Mouse (Mus musculus) cerebellum, adult 2 months (tissue): ENCODE measurements around the gene Kalrn. TPM values are rescaled to one million over a fixed set of nuclear protein-coding genes. Genes with fewer than 3 reads are reported as not detected.
A peak's percentile ranks its signal among the peaks of the same experiment; 100 is the strongest.

ENCODE experiments used
- DNase-seq, 2 experiments: peaks; one replicate each; pipeline ENCODE4 v3.0.0; 2021
- H3K27ac ChIP-seq: fragments of 200-500 bp; 2 replicates; pipeline ENCODE4 v1.5.1; 2012; ENCODE audit warnings: low read length, control low read depth, inconsistent platforms; ENCODE audit not compliant: insufficient read depth
- H3K27me3 ChIP-seq: fragments of 200-500 bp; 2 replicates; pipeline ENCODE4 v1.6.1; 2012; ENCODE audit warnings: inconsistent platforms, mild to moderate bottlenecking, low read length, moderate library complexity; ENCODE audit not compliant: control insufficient read depth, insufficient read depth
- H3K4me1 ChIP-seq: fragments of 200-500 bp; 2 replicates; pipeline ENCODE4 v1.6.1; 2011; ENCODE audit warnings: low read length; ENCODE audit not compliant: control insufficient read depth, insufficient read depth
- H3K4me3 ChIP-seq: fragments of 200-500 bp; replicated peaks from 2 replicates; pipeline ENCODE3; 2011; ENCODE audit warnings: mild to moderate bottlenecking, low read depth, low read length, control low read depth; ENCODE audit not compliant: insufficient read depth
- CTCF ChIP-seq: fragments of 200-500 bp; IDR thresholded peaks from 2 replicates; pipeline ENCODE4 v1.5.1; 2011; ENCODE audit warnings: low read depth, mild to moderate bottlenecking, control low read depth, low read length, moderate library complexity, borderline replicate concordance; ENCODE audit not compliant: insufficient read depth
- POLR2A ChIP-seq: fragments of 200-500 bp; IDR thresholded peaks from 2 replicates; pipeline ENCODE4 v1.6.1; 2011; ENCODE audit warnings: low read length, control low read depth, borderline replicate concordance; ENCODE audit not compliant: insufficient read depth
- WGBS: fragments of 180-500 bp; shearing (Covaris S2); methylation state at CpG from one replicate; pipeline ENCODE4 v1.1.7; 2018; 5-methylcytosine and 5-hydroxymethylcytosine counted together
- polyA plus RNA-seq: library from polyadenylated mRNA; depleted of rRNA; stranded (reverse); fragments of >200 nt; gene quantifications from 2 replicates; pipeline ENCODE4 v1.2.3, GENCODE M21; 2012; rRNA removed

The Kalrn gene
- polyA plus RNA-seq, result 17.9 and 19.7 TPM in 2 replicates

- H3K4me3 ChIP-seq, result peak within 1 kb of the TSS; percentile 59
- H3K4me1 ChIP-seq, result no peaks in the 10 kb centered on the region
- under 1% methylated on average over 84 of the region's 84 CpGs for WGBS
- H3K27ac ChIP-seq, result no peak within 1 kb of the TSS
- H3K27me3 ChIP-seq, result no peaks in the 10 kb centered on the region; the same call in 1 of the 2 replicates
- no peak for TF ChIP-seq POLR2A
- TF ChIP-seq CTCF, result peak; percentile 49; the same call in 1 of the 2 replicates
- DNase-seq, result peak; percentile 87 to 90
Measured at GRCm38 (mm10) chr16:34573151-34573802, at the start of gene Kalrn. Gene Kalrn (minus strand): TSS chr16:34573532.

GRCm38 (mm10) chr16:34614021-34614420 is 40.7 kb upstream of the Kalrn start:
- no peak for DNase-seq
- H3K27ac ChIP-seq, result no peak overlapping the region
- no peaks in the 10 kb centered on the region for H3K4me1 ChIP-seq
- no peaks in the 10 kb centered on the region; the same call in 1 of the 2 replicates for H3K27me3 ChIP-seq
- no peak for TF ChIP-seq CTCF
- TF ChIP-seq POLR2A, result no peak
- H3K4me3 ChIP-seq, result no peak overlapping the region
- 55% methylated on average over 2 of the region's 2 CpGs for WGBS

GRCm38 (mm10) chr16:34610137-34610536 is 36.8 kb upstream of the Kalrn start:
- H3K4me1 ChIP-seq, result no peaks in the 10 kb centered on the region
- no peaks in the 10 kb centered on the region; the same call in 1 of the 2 replicates for H3K27me3 ChIP-seq
- DNase-seq, result no peak
- WGBS, result 90% methylated on average over 1 of the region's 1 CpGs
- TF ChIP-seq POLR2A (no peak), CTCF (no peak)
- H3K4me3 ChIP-seq, result no peak overlapping the region
- H3K27ac ChIP-seq, result no peak overlapping the region

GRCm38 (mm10) chr16:34605679-34606078 is 32.3 kb upstream of the Kalrn start:
- Histone ChIP-seq H3K27me3 (no peaks in the 10 kb centered on the region; the same call in 1 of the 2 replicates), H3K27ac (no peak overlapping the region), H3K4me3 (no peak overlapping the region), H3K4me1 (no peaks in the 10 kb centered on the region)
- 33% methylated on average over 3 of the region's 3 CpGs for WGBS
- DNase-seq, result peak; percentile 11 to 18
- peak; percentile 55; the same call in 1 of the 2 replicates for TF ChIP-seq CTCF
- TF ChIP-seq POLR2A, result no peak

GRCm38 (mm10) chr16:34603854-34604253 is 30.5 kb upstream of the Kalrn start:
- DNase-seq, result no peak
- Histone ChIP-seq H3K27ac (no peak overlapping the region), H3K27me3 (no peaks in the 10 kb centered on the region), H3K4me3 (no peak overlapping the region), H3K4me1 (no peaks in the 10 kb centered on the region)
- WGBS, result 21% methylated on average over 6 of the region's 6 CpGs
- TF ChIP-seq CTCF, result no peak
- no peak for TF ChIP-seq POLR2A

GRCm38 (mm10) chr16:34603076-34603475 is 29.7 kb upstream of the Kalrn start:
- DNase-seq, result no peak
- Histone ChIP-seq H3K27me3 (no peaks in the 10 kb centered on the region), H3K4me3 (no peak overlapping the region), H3K27ac (no peak overlapping the region), H3K4me1 (no peaks in the 10 kb centered on the region)
- WGBS, result 40% methylated on average over 4 of the region's 4 CpGs
- TF ChIP-seq CTCF (no peak), POLR2A (no peak)

GRCm38 (mm10) chr16:34601954-34602353 is 28.6 kb upstream of the Kalrn start:
- TF ChIP-seq POLR2A (no peak), CTCF (no peak)

GRCm38 (mm10) chr16:34595294-34595693 is 22.0 kb upstream of the Kalrn start:
- TF ChIP-seq POLR2A, result no peak
- no peak for TF ChIP-seq CTCF
- Histone ChIP-seq H3K27ac (no peak overlapping the region), H3K4me1 (no peaks in the 10 kb centered on the region), H3K27me3 (no peaks in the 10 kb centered on the region), H3K4me3 (no peak overlapping the region)
- 21% methylated on average over 3 of the region's 3 CpGs for WGBS
- DNase-seq, result no peak

More at GRCm38 (mm10) chr16:34601954-34602353, 28.6 kb upstream of the Kalrn start:
- Histone ChIP-seq H3K4me1 (no peaks in the 10 kb centered on the region), H3K27ac (no peak overlapping the region), H3K4me3 (no peak overlapping the region), H3K27me3 (no peaks in the 10 kb centered on the region)
- WGBS, result 28% methylated on average over 4 of the region's 4 CpGs
- DNase-seq, result no peak
